Mouse (Mus musculus) spleen, adult 2 months (tissue): ENCODE data around the gene 1700001O22Rik. TPM values are rescaled to one million over a fixed set of nuclear protein-coding genes. Genes with fewer than 3 reads are reported as not detected.
A peak's percentile ranks its signal among the peaks of the same experiment; 100 is the strongest.

ENCODE experiments used
- DNase-seq, 2 experiments: peaks; one replicate each; pipeline versions ENCODE4 v3.0.0 to v3.0.0-alpha.2; 2012 to 2021; ENCODE audit warnings: low spot score in 2 of 2, low read depth in 1 of 2
- H3K27ac ChIP-seq: fragments of 200-500 bp; 2 replicates; pipeline ENCODE4 v1.5.1; 2012; ENCODE audit warnings: low read length, inconsistent platforms; ENCODE audit not compliant: insufficient read depth
- H3K27me3 ChIP-seq: fragments of 200-500 bp; 2 replicates; pipeline ENCODE4 v1.6.1; 2012; ENCODE audit warnings: mild to moderate bottlenecking, moderate library complexity, low read length, inconsistent platforms; ENCODE audit not compliant: control insufficient read depth, insufficient read depth
- H3K36me3 ChIP-seq: fragments of 200-500 bp; 2 replicates; pipeline ENCODE4 v1.6.1; 2012; ENCODE audit warnings: mild to moderate bottlenecking, low read length, inconsistent platforms; ENCODE audit not compliant: control insufficient read depth, insufficient read depth
- H3K4me1 ChIP-seq: fragments of 200-500 bp; 2 replicates; pipeline ENCODE4 v1.6.1; 2011; ENCODE audit warnings: inconsistent platforms; ENCODE audit not compliant: control insufficient read depth, insufficient read depth, insufficient read length
- H3K4me3 ChIP-seq: fragments of 200-500 bp; 2 replicates; pipeline ENCODE4 v1.5.1; 2011; ENCODE audit warnings: mild to moderate bottlenecking, inconsistent platforms; ENCODE audit not compliant: insufficient read depth, insufficient read length; ENCODE audit errors: extremely low read depth
- CTCF ChIP-seq: fragments of 200-500 bp; IDR thresholded peaks from 2 replicates; pipeline ENCODE4 v1.5.1; 2011; ENCODE audit warnings: mild to moderate bottlenecking, inconsistent platforms; ENCODE audit not compliant: insufficient read depth, insufficient read length, insufficient replicate concordance; ENCODE audit errors: extremely low read depth
- POLR2A ChIP-seq: fragments of 200-500 bp; IDR thresholded peaks from 2 replicates; pipeline ENCODE4 v1.6.1; 2011; ENCODE audit warnings: low read depth, low read length, inconsistent platforms
- WGBS: fragments of 180-500 bp; shearing (Covaris S2); methylation state at CpG from one replicate; pipeline ENCODE4 v1.1.7; 2018; 5-methylcytosine and 5-hydroxymethylcytosine counted together
- polyA plus RNA-seq: library from polyadenylated mRNA; depleted of rRNA; stranded (reverse); fragments of >200 nt; gene quantifications from 2 replicates; pipeline ENCODE4 v1.2.3, GENCODE M21; 2012

Gene 1700001O22Rik
- polyA plus RNA-seq, 1 experiment: 0.67 TPM

DNA sequence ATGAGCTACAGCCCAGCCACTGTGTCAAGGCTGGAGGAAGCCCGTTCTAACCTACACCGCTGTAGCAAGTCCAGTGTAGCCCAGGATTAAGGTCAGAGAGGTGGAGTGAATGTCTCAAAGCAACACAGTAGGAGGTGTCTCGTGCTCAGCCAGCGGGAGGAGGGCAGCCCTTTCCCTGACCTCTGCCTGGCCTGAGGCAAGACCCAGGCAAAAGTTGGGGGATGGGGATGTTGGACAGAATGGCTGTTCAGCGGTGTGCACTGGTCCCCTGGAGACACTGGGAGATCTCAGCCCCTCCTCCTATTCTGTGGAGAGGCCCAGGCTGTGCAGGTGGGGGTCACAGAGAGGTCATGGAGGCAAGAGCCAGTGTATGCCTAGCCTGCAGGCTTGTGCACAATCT, 24.2 kb downstream of the 1700001O22Rik start:
- Histone ChIP-seq H3K27ac (no peak overlapping the region), H3K4me1 (no peaks in the 10 kb centered on the region), H3K4me3 (no peak overlapping the region), H3K27me3 (no peaks in the 10 kb centered on the region), H3K36me3 (no peaks in the 10 kb centered on the region)
- 68% methylated on average over 5 of the region's 5 CpGs for WGBS
- DNase-seq: no peak
- TF ChIP-seq CTCF (no peak), POLR2A (no peak)

DNA sequence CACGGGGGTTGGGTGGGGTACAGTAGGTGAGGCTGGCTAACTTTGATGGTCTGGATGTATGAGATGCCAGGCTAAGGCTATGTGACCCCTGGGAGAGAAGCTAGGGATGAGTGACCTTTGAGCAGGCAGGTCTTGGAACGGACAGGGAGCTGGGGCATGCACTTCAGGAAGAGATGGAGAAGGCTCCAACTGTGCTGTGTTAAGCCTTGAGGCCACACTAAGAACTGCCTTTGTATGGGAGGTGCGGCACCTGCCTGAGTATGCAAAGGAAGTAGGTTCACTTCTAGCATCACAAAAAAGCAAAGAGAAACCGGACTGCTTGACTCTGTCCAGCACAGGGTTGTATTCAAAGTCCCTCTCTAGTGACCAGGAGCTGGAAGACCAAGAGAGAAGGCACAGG, 25.2 kb downstream of the 1700001O22Rik start:
- Histone ChIP-seq H3K36me3 (no peaks in the 10 kb centered on the region), H3K27me3 (no peaks in the 10 kb centered on the region), H3K27ac (no peak overlapping the region), H3K4me3 (no peak overlapping the region), H3K4me1 (no peaks in the 10 kb centered on the region)
- TF ChIP-seq CTCF (no peak), POLR2A (no peak)
- DNase-seq: no peak
- WGBS: 81% methylated on average over 4 of the region's 4 CpGs

DNA sequence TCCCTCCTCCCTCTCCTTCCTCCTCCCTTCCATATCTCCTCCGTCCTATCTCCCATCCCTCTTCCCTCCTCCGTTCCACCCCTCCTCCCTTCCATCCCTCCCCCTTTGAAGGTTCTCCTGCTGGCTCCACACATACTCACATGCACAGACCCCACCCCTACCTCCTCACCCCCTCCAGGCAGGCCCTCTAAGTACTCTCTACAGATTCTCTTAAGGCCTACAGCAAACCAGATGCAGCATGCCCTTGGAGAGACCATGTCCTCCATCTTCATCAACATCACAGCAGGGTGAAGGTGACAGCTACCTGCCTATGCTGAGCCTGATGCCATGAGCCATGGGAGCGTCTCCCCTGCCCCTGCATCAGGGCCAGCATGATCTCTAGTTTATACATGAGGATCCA, 26.2 kb downstream of the 1700001O22Rik start:
- TF ChIP-seq POLR2A (no peak), CTCF (no peak)
- Histone ChIP-seq H3K36me3 (no peaks in the 10 kb centered on the region), H3K4me1 (no peaks in the 10 kb centered on the region), H3K27ac (no peak overlapping the region), H3K27me3 (no peaks in the 10 kb centered on the region), H3K4me3 (no peak overlapping the region)
- 90% methylated on average over 3 of the region's 3 CpGs for WGBS
- DNase-seq: no peak

DNA sequence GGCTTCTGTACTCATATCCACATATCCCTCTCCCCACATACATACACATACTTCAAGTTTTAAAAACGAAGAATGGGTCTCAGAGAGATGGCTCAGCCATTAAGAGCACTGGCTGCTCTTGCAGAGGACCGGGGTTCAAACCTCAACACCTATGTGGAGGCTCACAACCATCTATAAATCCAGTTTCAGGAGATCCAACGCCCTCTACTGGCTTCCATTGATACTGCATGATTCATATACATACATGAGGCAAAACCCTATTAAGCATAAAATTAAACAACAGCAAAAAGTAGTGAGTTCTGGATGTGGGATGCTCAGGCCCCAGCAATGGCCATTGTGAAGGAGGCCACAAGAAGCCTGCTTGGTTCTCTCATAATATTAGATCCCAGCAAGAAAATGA, 27.5 kb downstream of the 1700001O22Rik start:
- Histone ChIP-seq H3K36me3 (no peaks in the 10 kb centered on the region), H3K27ac (no peak overlapping the region), H3K4me1 (no peaks in the 10 kb centered on the region; the same call in 1 of the 2 replicates), H3K27me3 (peaks cover 7% of the 10 kb centered on the region; the same call in 1 of the 2 replicates), H3K4me3 (no peak overlapping the region)
- DNase-seq: no peak
- TF ChIP-seq POLR2A (no peak), CTCF (no peak)
- WGBS: 56% methylated on average over 3 of the region's 3 CpGs

DNA sequence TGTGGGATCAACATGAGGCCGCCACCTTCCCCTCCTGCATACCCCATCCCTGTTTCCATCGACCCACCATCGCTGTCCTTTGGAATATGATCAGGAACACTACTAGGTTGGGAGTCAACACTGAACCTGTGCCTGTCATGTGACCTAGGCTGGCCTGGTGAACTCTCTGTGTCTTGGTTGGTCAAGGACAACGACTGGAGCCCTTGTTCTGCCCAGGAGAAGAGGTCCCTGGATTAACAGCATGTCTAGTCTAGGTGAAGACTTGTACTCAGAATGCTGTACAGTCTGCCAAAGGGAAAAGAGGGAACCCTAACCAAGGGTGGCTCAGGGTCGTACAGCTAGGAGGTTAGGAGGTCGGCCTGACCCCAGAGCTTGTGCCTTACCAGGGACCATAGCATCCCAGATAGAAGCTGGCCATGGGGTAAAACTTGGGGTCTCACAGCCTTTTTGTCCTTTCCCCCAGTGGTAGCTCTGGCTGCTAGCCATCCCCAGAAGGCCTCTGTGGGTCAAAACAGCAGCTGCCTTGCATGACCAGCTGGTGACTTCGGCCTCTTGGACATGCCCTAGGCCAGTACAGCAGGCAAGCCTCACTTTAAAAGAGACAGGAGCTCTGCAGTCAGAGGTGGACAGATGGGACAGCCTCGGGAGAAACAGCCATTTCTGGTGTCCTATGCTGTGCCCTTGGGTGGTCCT, 30.0 kb downstream of the 1700001O22Rik start:
- Histone ChIP-seq H3K27ac (peak overlapping the region; percentile 69), H3K27me3 (peaks cover 7% of the 10 kb centered on the region; the same call in 1 of the 2 replicates), H3K36me3 (no peaks in the 10 kb centered on the region), H3K4me3 (no peak overlapping the region), H3K4me1 (no peaks in the 10 kb centered on the region; the same call in 1 of the 2 replicates)
- 82% methylated on average over 8 of the region's 8 CpGs for WGBS
- TF ChIP-seq POLR2A (no peak), CTCF (no peak)
- DNase-seq: no peak

DNA sequence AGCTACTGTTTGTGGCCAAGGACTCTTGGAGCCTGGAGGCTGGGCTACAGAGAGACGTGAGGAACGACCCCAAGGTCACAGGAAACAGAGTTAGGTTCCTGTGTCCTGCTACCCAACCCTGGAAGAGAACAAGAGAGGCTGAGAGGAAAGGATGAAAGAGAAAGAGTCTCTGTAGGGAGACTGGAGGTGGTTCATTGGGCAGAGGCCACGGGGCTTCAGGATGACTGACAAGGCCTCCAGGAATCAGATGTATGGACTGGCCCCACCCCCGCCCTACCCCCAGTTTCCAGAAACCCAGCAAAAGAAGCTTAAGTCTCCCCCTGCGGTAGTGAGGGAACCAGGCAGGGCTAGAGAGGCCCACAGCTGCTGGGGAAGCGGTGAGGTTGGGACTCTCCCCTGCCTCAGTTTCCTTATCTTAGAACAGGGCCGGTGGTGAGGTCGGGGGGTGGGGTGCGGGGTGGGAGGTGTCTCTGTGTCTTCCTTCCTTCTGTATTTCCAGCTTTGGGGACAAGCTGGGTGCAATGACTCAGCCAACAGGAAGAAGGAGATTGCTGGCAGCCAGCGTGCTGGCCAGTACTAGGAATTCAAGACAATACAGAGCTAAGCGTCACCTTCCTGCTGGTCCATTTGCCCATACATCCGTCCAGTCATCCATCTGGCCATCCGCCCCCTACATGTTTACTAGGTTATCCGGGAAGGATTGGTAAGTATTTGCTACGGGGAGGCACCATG, 30.7 kb downstream of the 1700001O22Rik start:
- 30% methylated on average over 15 of the region's 15 CpGs for WGBS
- no peaks in the 10 kb centered on the region; the same call in 1 of the 2 replicates for H3K4me1 ChIP-seq

DNA sequence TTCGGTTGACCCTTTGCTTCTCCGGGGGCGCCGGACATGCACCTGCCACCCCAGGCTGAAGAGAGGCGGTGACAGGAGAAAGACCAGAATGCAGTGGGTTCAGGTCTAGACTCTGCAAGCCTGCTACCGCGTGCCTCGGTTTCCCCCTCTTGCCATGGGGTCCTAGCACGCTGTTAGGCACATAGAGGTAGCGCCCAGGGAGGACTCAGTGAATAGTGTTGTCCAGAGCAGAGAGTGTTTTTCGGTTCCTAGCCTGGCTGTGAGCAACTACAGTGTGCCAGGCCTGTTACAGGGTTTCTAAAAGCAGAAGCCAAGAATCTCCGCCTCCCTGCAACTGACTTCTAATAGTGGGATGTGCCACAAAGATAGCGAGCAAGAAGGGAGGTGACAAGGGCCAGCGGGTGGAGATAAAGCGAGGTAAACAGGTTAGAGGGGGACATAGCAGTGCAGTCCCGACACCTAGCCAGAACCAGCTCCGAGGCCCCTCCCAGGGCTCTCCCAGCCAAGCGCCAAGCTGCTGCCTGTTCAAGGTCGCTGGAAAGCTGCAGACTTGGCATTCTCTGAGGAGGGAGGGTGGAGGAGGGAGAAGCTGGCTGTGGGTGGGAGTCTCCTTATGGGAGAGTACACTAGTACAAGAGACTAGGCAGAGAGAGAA, 31.5 kb downstream of the 1700001O22Rik start:
- peak overlapping the region; percentile 31; the same call in 1 of the 2 replicates for H3K4me3 ChIP-seq
- no peak for TF ChIP-seq POLR2A
- no peak for TF ChIP-seq CTCF
- no peak for DNase-seq
- H3K27me3 ChIP-seq: peaks cover 7% of the 10 kb centered on the region; the same call in 1 of the 2 replicates
- 5% methylated on average over 18 of the region's 19 CpGs for WGBS
- H3K27ac ChIP-seq: peak overlapping the region; percentile 85
- H3K36me3 ChIP-seq: no peaks in the 10 kb centered on the region
- no peaks in the 10 kb centered on the region; the same call in 1 of the 2 replicates for H3K4me1 ChIP-seq

More for the DNA sequence above, 30.7 kb downstream of the 1700001O22Rik start:
- Histone ChIP-seq H3K27me3 (peaks cover 7% of the 10 kb centered on the region; the same call in 1 of the 2 replicates), H3K27ac (peak overlapping the region; percentile 69), H3K36me3 (no peaks in the 10 kb centered on the region), H3K4me3 (no peak overlapping the region)
- TF ChIP-seq CTCF (no peak), POLR2A (no peak)
- DNase-seq: no peak
